Mouse (Mus musculus) adrenal gland, postnatal 36 days (tissue): ENCODE data around the gene Rap1b. TPM values are rescaled to one million over a fixed set of nuclear protein-coding genes. Genes with fewer than 3 reads are reported as not detected.
A peak's percentile ranks its signal among the peaks of the same experiment; 100 is the strongest.

Source experiments
- DNase-seq, 2 experiments: peaks; one replicate each; pipeline ENCODE4 v3.0.0; 2021; ENCODE audit warnings: mixed read lengths in 1 of 2
- total RNA-seq, 2 experiments: library from RNA; stranded (reverse); gene quantifications; 2 replicates each; pipeline ENCODE4 v1.2.3; 2021

Gene Rap1b
- total RNA-seq, 2 experiments from 2014 or later, result 138 to 145 TPM

DNA sequence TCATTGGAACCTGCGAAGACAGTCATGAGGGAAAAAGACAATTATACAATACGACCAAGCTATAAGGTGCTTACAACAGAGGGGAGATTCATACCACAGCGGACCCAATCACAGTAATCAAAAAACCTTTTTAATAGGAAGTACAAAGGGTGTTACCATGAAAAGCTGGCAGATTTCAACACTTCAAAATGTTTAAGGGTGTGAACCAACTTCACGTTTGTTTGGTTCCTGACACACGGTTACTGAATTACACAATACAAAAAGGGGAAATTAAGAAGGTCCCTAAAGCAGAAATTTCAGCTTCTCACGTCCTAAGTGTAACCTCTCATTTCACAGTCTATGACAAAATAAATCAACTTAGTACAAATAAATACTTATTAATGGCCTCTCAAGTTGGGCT, 27.2 kb downstream of the Rap1b start:
- no peak for DNase-seq

DNA sequence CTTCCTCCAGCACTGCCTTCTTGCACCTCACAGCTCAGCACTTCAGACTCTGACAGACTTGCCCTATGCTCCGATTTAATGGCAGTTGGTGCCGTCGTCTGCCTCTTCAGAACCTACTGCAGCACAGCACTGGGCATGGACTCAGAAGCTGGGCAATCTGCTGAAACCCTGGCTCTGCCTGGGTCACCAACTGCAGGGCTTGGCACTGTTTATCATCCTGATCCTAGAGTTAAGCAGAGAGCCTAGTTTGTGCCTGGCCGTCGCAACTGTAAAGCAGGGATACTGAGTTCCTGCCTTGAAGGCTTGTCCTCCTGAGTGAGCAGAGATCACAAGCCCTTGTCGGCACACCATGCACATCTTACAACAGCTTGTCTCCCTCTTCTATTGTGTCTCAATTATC, 29.1 kb downstream of the Rap1b start:
- no peak for DNase-seq

DNA sequence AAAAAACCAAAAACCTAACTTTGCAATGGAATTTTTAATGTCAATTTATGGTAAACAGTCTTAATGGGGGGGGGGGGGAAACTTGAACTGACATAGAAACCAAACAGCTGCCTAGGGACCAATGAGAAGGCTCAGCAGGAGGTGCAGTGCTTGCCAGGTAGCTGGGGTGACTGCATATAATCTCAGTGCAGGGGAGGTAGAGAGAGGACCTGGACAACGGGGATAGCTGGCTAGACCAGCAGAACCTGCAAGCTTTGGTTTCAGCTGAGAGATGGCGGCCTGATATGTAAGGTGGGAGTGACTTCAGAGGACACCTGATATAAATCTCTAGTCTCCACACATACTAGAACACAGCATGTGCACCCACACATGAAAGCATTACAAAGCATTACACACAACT, 33.3 kb downstream of the Rap1b start:
- no peak for DNase-seq

DNA sequence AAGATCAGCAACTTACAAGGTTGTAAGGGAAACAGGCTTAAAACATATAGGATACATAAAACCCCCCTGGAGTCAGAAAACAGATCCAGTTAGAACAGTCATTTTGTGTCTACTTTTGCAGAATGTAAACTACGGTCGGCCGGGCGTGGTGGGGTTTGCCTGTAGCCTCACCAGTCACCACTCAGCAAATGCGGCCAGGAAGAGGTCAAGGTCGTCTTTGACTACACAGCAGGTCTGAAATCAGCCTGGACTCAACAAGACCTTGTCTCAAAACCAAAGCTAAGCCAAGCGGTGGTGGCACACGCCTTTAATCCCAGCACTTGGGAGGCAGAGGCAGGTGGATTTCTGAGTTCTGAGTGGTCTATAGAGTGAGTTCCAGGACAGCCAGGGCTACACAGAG, 34.3 kb downstream of the Rap1b start:
- peak in 1 of 2 experiments; percentile 50 for DNase-seq

DNA sequence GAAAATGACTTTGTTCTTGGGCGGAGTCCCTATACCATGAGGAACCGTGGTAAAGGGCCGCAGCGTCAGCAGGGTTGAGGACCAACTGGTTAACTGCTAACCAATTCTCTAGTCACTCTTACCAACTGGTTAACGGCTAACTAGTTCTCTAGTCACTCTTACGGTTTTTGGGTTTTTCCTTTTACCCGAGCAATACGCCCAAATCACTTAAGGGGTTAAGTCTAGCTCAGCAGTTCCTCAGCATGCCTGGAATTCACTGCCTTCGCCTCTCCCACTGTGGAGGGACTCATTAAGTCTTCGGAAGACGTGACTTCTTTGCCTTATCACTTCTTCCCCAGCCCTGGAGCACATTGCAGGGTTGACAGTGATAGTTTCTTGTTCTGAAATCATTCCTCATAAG, 35.3 kb downstream of the Rap1b start:
- DNase-seq, result no peak

DNA sequence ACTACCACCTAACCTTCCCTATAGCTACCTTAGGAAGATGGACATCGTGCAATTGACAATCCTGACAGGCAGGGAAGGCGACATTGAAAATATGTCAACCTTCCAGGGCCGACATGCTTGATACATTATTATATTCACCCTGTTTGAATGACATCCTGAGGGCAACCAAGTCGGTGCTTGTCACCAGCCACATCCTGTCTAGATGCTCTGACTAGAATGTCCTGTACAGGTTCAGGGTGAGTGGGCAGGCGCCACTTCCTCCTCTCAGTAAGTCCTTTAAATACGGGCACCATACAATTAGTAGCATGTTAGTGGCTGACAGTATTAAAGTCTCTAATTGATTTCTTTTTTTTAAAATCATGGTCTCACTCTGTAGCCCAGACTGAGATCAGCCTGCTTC, 37.8 kb downstream of the Rap1b start:
- no peak for DNase-seq

DNA sequence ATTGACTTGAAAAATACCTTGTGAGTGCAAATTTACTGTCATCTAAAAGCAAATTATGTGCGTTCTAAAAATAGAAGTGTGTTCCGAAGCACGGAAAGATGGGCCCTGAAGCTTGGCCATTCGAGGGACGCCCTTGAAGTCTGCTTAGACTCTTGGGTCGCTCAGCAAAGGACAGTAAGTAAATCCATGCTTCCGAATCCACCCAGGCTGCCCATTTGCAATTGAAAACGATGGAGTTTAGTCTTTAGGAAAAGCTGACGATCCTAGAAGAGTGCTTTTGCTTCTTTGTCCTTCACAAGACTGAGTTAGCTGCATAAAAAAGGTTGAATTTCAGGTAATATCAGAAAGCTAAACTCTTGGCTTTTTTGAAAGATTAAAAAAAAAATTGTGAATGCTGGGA, 39.9 kb downstream of the Rap1b start:
- DNase-seq, result no peak

DNA sequence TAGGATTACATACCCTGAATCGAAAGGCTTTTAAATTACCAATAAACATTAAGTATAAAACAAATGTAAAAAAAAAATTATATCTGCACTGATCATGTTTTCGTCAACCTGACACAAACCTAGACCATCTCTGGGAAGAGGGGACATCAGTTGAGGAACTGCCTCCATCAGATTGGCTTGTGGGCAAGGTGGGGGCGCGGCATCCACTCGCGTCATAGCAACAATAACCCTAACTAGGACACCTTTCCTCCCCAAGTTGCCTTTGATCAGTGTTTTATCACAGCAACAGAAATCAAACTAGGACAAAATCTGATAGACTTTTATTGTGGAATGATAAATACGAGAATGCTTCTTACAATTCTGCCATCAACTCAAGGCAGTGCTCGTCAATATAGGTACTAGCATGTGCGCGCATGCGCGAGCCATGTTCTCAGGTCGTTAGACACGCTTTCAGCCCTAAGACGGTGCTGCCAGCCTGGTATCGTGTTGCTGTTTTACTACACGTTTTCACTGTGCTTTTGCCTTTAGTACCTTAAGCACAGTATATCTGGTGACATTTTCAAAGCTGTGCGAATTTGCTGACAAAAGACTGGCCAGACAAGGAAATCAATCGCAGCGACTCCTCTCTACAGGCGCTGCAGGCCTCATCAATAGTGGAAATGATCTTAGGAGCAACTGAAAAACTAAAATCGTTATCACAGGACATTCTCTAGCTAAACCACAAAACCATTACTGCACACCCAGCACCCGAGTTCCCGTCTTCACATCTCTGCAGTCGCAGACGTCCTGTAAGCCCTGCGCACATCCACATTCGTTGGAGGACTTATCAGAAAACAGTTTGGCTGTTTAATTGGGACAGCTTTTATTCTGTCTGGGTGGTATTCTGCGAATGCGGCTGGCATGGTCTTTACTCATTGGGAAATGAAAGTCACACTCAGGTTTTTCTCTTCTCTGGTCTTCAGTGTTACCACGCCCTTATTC, 41.7 kb downstream of the Rap1b start:
- DNase-seq, result no peak

DNA sequence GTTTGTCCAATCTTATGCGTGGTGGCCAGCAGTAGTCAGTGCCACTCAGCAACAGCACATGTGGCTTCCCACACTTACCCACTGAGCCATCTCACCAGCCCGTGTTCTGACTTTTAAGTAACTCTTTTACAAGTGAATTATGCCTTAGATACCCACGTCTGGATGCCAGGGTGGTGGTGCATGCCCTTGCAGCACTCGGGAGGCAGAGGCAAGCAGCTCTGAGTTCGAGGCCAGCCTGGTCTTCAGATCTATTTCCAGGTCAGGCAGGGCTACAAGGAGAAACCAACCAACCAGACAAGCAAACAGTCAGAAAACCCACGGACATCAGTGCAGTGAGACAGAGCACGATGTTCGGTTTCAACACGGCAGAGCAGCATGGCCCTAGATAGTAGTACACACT, 43.9 kb downstream of the Rap1b start:
- no peak for DNase-seq

DNA sequence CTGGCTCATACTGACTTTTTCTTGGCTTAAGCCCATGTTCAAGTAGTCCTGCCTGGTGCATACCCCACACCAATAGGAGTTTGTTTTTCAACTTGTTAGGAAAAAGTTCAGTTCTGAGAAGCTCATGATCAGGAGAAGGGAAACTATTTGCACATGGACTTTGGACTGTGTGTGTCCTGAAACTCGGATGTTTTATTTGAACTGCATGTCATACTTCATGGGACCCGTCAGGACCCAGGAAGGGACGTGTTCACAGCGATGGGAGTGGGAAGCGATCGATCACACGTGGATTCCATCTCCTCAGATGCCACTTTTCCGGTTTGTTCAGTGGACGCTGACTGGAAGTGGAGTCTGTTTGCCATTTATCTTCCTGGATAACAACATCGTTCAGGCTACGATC, 46.0 kb downstream of the Rap1b start:
- no peak for DNase-seq

DNA sequence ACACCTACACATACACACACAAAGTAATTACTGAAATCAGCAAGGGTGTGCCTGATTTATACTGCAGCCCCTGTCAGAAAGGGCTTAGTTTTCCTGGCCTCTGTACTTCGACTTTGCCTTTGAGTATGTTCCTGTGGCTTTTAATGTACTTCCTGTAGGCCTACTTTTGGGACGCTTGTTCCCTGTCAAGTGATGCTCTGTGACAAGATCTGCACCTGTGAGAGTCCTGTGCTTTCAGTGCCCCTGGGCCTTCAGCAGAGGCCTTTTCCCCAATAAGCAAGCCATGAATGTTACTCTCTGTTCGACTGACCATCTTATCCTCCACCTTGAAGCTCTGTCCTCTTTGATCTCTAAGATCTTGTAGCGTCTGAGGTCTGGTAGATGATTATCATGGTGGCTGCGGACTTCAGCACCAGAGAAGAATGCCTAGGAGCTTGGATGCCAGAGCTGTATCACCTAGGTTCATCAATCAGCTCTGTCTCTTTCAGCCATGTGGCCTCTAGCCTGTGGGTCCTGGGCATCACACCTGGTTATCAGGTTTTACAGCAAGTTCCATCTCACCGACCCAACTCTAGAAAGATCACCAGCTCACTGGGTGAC, 47.3 kb downstream of the Rap1b start:
- no peak for DNase-seq

DNA sequence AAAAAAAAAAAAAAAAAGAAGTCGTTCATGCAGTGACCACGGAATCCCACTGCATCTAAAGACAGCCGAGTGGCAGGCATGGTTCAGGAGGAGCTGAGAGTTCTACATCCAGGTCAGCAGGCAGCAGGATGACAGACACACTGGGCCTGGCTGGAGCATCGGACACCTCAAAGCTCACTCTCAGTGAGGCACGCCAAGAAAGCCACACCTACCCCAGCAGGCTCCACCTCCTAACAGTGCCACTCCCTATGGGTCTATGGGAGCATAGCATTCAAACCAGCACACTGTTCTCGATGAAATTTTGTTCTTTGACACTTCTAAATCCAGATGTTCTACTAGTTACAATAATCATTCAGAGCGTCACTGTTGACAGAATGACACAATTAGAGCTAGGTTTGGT, 48.2 kb downstream of the Rap1b start:
- DNase-seq, result no peak

DNA sequence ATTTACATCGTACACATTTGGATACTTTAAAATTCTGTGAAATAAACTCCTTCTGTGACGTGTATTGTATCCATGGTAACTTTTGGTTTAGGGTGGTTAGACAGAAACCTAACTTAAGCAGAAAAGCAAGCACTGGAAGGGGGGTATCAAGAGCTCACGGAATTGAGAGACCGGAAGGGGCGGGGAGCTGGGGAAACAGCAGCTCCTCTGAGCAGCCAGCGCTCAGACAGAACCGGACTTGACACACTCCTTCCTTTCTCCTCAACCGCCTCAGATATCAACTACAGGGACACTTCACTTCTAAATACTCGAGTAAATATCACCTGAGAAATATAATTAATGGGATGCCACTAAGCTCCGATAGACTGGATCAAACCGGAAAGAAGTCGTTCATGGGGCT, 48.7 kb downstream of the Rap1b start:
- DNase-seq, result no peak

DNA sequence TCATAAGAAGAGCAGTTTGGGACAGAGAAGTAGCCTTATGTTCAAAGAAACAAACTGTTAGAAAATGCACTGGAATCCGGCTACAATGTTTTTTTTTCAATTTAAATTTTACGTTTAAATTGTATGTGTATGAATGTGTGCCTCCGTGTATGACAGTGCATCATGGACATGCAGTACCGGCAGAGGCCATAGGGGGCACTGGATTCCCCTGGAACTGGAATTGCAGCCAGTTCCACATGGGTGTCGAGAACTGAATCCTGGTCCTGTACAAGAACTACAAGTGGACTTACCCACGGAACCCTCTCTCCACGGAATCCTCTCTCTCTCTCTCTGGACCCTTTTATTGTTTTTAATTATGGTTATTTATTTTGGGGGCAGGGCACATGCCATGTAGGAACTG, 49.7 kb downstream of the Rap1b start:
- no peak for DNase-seq

DNA sequence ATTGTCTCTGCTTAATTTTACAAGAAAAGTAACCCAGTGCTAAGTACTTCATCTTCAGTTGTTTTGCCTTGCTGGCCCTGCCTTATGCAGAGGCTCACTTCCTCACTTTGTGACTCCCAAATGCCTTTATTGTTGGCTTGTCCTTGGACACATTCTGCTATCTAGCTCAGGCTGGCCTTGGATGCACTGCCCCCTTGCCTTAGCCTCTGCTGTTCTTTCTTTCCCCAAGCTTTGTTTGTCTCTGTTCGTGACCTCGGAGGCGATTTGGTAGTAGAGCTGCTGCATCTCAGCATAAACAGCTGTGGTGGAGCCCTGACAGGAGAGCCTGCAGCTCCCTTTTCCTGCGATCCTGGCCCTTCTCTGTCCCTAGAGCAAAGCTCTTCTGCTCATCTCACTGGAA, 50.6 kb downstream of the Rap1b start:
- DNase-seq, result peak; percentile 21 to 37

DNA sequence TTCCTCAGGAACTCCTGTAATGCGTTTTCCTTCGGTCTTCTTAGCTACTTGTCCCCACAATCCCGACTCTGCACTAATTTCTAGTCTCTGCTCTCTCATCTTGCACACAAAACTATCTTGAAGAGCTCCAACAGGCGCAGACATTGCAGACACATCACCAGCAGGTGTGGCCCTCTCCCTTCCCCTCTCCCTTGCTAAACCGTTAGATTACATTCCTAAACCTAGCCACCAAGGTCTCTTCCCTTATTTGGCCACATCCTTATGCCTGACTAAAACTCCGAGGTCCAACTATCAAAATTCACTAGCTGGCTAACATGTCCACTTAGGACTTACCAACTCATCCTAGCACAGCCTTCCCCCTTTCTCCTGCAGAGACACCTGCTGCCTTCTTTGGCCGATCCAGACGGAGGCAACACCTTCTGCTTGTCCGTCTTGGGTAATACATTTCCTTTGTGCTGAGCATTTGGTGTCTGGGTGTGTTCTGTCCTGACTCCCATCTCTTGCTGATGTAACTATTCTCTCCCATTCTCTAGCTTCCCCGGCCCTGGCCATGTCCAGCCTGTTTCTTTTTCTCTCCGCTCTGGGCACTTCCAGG, 52.3 kb downstream of the Rap1b start:
- no peak for DNase-seq

DNA sequence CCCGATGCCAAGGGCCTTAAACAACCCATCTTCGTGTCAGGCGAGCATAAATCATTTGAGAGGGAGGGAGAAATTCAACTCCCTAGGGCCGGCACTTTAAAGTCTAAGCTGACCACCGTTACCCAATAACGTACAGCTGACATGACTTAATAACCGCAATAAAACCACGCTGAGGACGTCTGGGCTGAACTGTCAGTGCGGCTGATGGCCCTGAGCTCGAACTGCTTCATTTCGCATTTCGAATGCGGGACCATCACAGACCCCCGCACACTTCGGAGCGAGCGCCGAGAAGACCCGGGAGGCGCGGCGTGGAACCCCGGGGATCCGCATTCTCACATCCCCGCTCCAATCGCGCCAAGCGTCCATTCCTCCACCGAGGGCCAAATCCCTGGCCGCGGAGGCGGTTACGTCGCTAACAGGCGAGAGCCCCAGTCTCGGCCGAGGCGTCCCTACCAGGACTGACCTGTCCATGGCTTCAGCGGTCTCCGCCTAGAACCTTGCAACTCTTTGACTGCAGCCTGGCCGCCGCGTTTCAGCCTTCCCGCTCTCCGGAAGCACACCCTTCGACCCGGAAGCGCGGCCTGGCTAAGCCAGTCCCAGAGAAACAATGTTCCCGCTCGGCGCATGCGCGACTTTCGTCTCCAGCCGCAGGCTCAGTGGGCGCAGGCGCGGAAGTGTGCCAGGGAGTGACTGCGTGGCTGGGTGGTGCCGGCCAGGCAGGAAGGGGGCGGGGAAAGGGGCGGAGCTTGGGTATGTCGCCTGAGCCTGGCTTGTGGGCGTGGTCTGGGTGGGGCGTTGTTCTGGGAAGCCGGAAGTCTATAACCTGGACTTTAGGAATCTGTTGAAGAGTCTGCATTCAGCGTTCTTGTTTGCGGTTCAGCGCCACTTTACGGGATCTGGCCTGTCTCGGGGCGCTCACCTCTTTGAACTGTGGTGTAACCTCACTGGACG, 53.4 kb downstream of the Rap1b start, which contains the start of gene Nup107:
Gene Nup107, minus strand, starts transcription at position 565 of the 951 bp plus-strand sequence.
- DNase-seq, result peak; percentile 100

DNA sequence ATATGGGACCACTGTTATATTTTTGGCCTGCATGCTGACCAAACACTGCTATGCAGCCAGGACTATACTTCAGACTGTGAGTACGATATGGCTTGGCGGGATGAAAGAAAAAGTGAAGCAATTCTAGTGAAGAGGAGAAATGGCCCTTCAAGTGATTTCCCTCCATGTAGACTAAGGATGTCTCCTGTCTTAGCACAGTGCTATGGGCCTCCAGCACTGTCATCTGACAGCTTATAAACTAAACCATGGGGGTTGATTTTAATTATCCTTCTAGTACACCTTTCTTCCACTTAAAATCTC, 54.7 kb downstream of the Rap1b start:
- DNase-seq, result no peak

DNA sequence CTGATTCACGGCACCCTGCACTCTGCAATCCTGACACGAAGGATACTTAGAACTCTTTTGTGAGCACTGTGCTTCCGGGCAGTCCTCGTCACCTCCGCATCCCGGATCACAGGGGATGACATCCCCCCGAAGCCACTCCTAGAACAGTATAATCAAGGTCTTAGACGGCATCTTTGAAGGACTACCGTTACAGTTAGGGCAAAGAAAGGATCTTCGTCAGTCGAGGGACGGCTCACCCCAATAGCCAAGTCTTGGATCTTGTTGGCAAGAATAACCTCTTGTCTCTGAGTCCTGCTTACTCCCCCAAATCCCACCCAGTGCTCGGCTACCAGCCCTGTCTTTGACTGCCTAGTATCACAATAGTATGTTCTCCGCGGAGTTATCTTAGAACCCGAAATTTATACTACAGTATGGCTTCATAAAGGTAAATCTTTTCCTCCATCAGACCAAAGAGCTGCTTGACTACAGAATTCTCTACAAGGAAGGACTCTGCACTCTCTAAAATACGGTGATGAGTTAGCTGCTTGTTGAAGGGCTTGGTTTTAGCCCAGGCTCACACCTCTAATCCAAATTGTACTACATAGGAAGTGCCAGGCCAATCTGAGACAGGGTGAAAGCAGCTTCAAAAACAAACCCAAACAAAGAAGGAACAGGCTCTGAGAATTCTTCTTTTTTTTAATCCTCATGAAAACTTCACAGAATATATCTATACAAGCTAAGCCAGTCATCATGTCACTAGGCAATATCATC, 55.2 kb downstream of the Rap1b start:
- DNase-seq, result no peak

DNA sequence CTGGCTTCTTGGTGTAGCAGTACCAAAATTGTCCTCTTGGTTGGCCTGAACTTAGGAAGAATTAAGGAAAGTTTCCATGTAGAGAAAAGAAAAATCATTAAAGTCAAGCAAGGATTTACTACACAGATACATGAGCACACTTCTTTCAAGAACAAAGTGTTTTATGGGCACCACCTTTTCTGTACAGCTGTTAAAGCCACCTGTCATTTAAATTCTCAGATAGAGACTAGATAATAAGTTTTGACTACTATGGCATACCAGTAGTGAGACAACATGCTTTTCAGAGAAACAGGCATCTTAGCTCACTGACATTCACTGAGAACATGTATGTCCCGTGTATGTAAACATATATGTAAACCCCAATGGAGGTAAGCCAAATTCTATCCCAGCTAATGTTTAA, 55.8 kb downstream of the Rap1b start:
- no peak for DNase-seq

DNA sequence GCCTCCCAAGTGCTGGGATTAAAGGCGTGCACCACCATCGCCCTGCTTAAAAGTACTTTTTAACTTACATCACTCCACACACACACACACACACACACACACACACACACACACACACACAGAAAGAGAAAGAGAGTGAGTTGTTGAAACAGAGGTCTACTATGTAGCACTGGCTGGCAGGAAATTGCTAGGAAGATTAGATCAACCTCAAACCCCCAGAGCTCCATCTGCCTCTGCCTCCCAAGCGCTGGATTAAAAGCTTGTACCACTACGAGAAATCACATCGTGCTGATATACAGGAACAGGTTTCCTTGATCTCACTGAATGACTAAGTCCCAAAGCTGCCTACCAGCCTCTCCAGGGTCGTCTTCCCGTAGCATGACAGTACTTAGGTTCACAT, 61.2 kb downstream of the Rap1b start:
- no peak for DNase-seq
